ENCODE assay signal across 9 mouse cellular contexts in genomic region chr13:74245214-74245898, GRCm38 (mm10). TPM values are rescaled to one million over a fixed set of nuclear protein-coding genes. Genes with fewer than 3 reads are reported as not detected.
DNase-seq lines count a peak whose midpoint lies in the region; ATAC-seq lines count a peak whose summit lies in the region.
"Had no signal": no experiment of that assay in that cellular context is flagged by ENCODE, and none has a peak within 500 bp of the region (broad histone marks: within the 10 kb centered on the region; RNA-seq: fewer than 3 reads in every experiment).

No protein-coding gene starts in this region.

- peak overlapping the region; percentile 32; the same call in 1 of the 2 replicates for H3K4me2 ChIP-seq in forebrain, embryonic 14.5 days (ENCODE audit: low read length)
- peak overlapping the region; percentile 53 for H3K4me2 ChIP-seq in heart, embryonic 16.5 days (ENCODE audit: low read depth, low read length)
- no peak overlapping the region; the same call in 1 of the 2 replicates for H3K4me2 ChIP-seq in liver, embryonic 15.5 days
- H3K4me2 ChIP-seq in neural tube, embryonic 15.5 days: peak overlapping the region; percentile 45

- H3K4me1 ChIP-seq in forebrain, embryonic 14.5 days (ENCODE audit: control insufficient read depth, insufficient read depth, low read length): peaks cover 6% of the 10 kb centered on the region
- H3K4me1 ChIP-seq in heart, embryonic 16.5 days (ENCODE audit: control insufficient read depth, insufficient read depth, low read length): peaks cover 15% of the 10 kb centered on the region
- H3K4me1 ChIP-seq in liver, embryonic 15.5 days (replicated peaks): peaks cover 16% of the 10 kb centered on the region
- peaks cover 10% of the 10 kb centered on the region for H3K4me1 ChIP-seq in neural tube, embryonic 15.5 days

- no peaks in the 10 kb centered on the region for H3K27me3 ChIP-seq in forebrain, embryonic 14.5 days (replicated peaks; ENCODE audit: control insufficient read depth, insufficient read depth, low read length)
- H3K27me3 ChIP-seq in heart, embryonic 16.5 days (ENCODE audit: control insufficient read depth, insufficient read depth, low read length): no peaks in the 10 kb centered on the region
- H3K27me3 ChIP-seq in liver, embryonic 15.5 days: peaks cover 4% of the 10 kb centered on the region; the same call in 1 of the 2 replicates
- H3K27me3 ChIP-seq in neural tube, embryonic 15.5 days (replicated peaks): no peaks in the 10 kb centered on the region

- no peak overlapping the region for H3K4me3 ChIP-seq in forebrain, embryonic 14.5 days (ENCODE audit: low read depth, low read length)
- H3K4me3 ChIP-seq in heart, embryonic 16.5 days (ENCODE audit: low read length): peak overlapping the region; percentile 11; the same call in 1 of the 2 replicates
- no peak overlapping the region for H3K4me3 ChIP-seq in liver, embryonic 15.5 days (replicated peaks)
- no peak overlapping the region for H3K4me3 ChIP-seq in neural tube, embryonic 15.5 days (replicated peaks)

- H3K9ac ChIP-seq in forebrain, embryonic 14.5 days (ENCODE audit: low read length): no peak overlapping the region
- peak overlapping the region; percentile 40 for H3K9ac ChIP-seq in heart, embryonic 16.5 days (ENCODE audit: low read length)
- no peak overlapping the region for H3K9ac ChIP-seq in liver, embryonic 15.5 days
- no peak overlapping the region for H3K9ac ChIP-seq in neural tube, embryonic 15.5 days (replicated peaks)

- H3K27ac ChIP-seq in forebrain, embryonic 14.5 days (ENCODE audit: low read depth, low read length): no peak overlapping the region
- peak overlapping the region; percentile 87 for H3K27ac ChIP-seq in heart, embryonic 16.5 days (ENCODE audit: low read length)
- H3K27ac ChIP-seq in liver, embryonic 15.5 days (replicated peaks): no peak overlapping the region
- no peak overlapping the region for H3K27ac ChIP-seq in neural tube, embryonic 15.5 days (replicated peaks)

- H3K9me3 ChIP-seq in forebrain, embryonic 14.5 days (replicated peaks; ENCODE audit: control insufficient read depth, low read length): no peaks in the 10 kb centered on the region
- H3K9me3 ChIP-seq in heart, embryonic 16.5 days (replicated peaks; ENCODE audit: control insufficient read depth, low read length): no peaks in the 10 kb centered on the region
- no peaks in the 10 kb centered on the region for H3K9me3 ChIP-seq in liver, embryonic 15.5 days (replicated peaks)
- no peaks in the 10 kb centered on the region for H3K9me3 ChIP-seq in neural tube, embryonic 15.5 days (replicated peaks)
- H3K9me3 ChIP-seq: G1E had no signal

- peak; percentile 98 for ATAC-seq in forebrain, embryonic 14.5 days
- ATAC-seq in heart, embryonic 16.5 days (replicated peaks; ENCODE audit: extremely low read depth, insufficient read depth, low FRiP score): peak; percentile 98
- ATAC-seq in liver, embryonic 15.5 days (ENCODE audit: insufficient read depth): peak; percentile 47; the same call in 1 of the 2 replicates
- ATAC-seq in neural tube, embryonic 15.5 days (ENCODE audit: low FRiP score): peak; percentile 89

- no peaks in the 10 kb centered on the region for H3K36me3 ChIP-seq in forebrain, embryonic 14.5 days (ENCODE audit: control insufficient read depth, insufficient read depth, low read length)
- H3K36me3 ChIP-seq in heart, embryonic 16.5 days (ENCODE audit: control insufficient read depth, insufficient read depth): no peaks in the 10 kb centered on the region
- H3K36me3 ChIP-seq in liver, embryonic 15.5 days (replicated peaks): no peaks in the 10 kb centered on the region
- no peaks in the 10 kb centered on the region for H3K36me3 ChIP-seq in neural tube, embryonic 15.5 days
- H3K36me3 ChIP-seq: G1E had no signal

- DNase-seq in spleen, postnatal 36 days (ENCODE audit: low spot score in 2 of 2): peak; percentile 5 to 10
- DNase-seq in spleen, adult 12 weeks (ENCODE audit: low spot score): no peak
- DNase-seq in forebrain, embryonic 14.5 days (ENCODE audit: low spot score): peak; percentile 87
- DNase-seq in kidney, postnatal 14 days: peak; percentile 74
- no peak for DNase-seq in thymus, postnatal 10 days (ENCODE audit: low spot score in 2 of 2)

- 28% methylated on average over 17 of the region's 17 CpGs for WGBS in forebrain, embryonic 14.5 days
- WGBS in heart, embryonic 16.5 days: 26% methylated on average over 17 of the region's 17 CpGs
- 38% methylated on average over 17 of the region's 17 CpGs for WGBS in liver, embryonic 15.5 days (ENCODE audit: insufficient replicate concordance)
- 25% methylated on average over 17 of the region's 17 CpGs for WGBS in neural tube, embryonic 15.5 days

RNA-seq across cellular contexts. Expression of gene Exoc3, which starts 36.8 kb away (rescaled TPM):
- 134 and 138 TPM in 2 replicates for polyA plus RNA-seq in forebrain, embryonic 14.5 days (2014; fragmentation: Nextera tagmentation; extraction: Ambion mirVana)
- polyA plus RNA-seq in heart, embryonic 16.5 days (2015; fragmentation: Nextera tagmentation; extraction: Ambion mirVana): 61.9 and 65.7 TPM in 2 replicates
- 23.7 and 24.0 TPM in 2 replicates for polyA plus RNA-seq in liver, embryonic 15.5 days (2015; fragmentation: Nextera tagmentation; extraction: Ambion mirVana)
- 109 and 115 TPM in 2 replicates for polyA plus RNA-seq in neural tube, embryonic 15.5 days (2015; fragmentation: Nextera tagmentation; extraction: Ambion mirVana)

RNA-seq across cellular contexts. Expression of gene Ahrr, which starts 46.8 kb away (rescaled TPM):
- polyA plus RNA-seq in forebrain, embryonic 14.5 days (2014; fragmentation: Nextera tagmentation; extraction: Ambion mirVana): 0.88 and 0.89 TPM in 2 replicates
- polyA plus RNA-seq in heart, embryonic 16.5 days (2015; fragmentation: Nextera tagmentation; extraction: Ambion mirVana): 1.4 and 1.5 TPM in 2 replicates
- polyA plus RNA-seq in liver, embryonic 15.5 days (2015; fragmentation: Nextera tagmentation; extraction: Ambion mirVana): 0.03 and 0.61 TPM in 2 replicates
- polyA plus RNA-seq in neural tube, embryonic 15.5 days (2015; fragmentation: Nextera tagmentation; extraction: Ambion mirVana): 0.33 and 0.36 TPM in 2 replicates
- polyA plus RNA-seq: G1E had no signal

Comparison
In these comparisons a context has a peak if more than half of its experiments do, and no peak if none do; other contexts are left out.
1. DNase-seq: peak in spleen, postnatal 36 days (2 of 2), forebrain, embryonic 14.5 days (single experiment) and kidney, postnatal 14 days (single experiment); none in spleen, adult 12 weeks (single experiment) and thymus, postnatal 10 days (0 of 2).
2. ATAC-seq: peak in every context shown above with its lines; median percentile 98 in forebrain, embryonic 14.5 days; 98 in heart, embryonic 16.5 days; 89 in neural tube, embryonic 15.5 days; 47 in liver, embryonic 15.5 days.